8 mouse cellular contexts compared by ENCODE assay signal in genomic region chr15:89211716-89212461, GRCm38 (mm10). TPM values are rescaled to one million over a fixed set of nuclear protein-coding genes. Genes with fewer than 3 reads are reported as not detected.
DNase-seq lines count a peak whose midpoint lies in the region; ATAC-seq and TF ChIP-seq lines count a peak whose summit lies in the region.

No protein-coding gene starts in this region.

- peaks cover 16% of the 10 kb centered on the region for H3K36me3 ChIP-seq in hindbrain, embryonic 13.5 days
- peaks cover 4% of the 10 kb centered on the region; the same call in 1 of the 2 replicates for H3K36me3 ChIP-seq in liver, embryonic 11.5 days (ENCODE audit: control insufficient read depth, insufficient read depth, low read length)

- under 1% methylated on average over 30 of the region's 35 CpGs for WGBS in hindbrain, embryonic 13.5 days
- WGBS in liver, embryonic 11.5 days = 3% methylated on average over 34 of the region's 35 CpGs

- peak; percentile 66 for ATAC-seq in hindbrain, embryonic 13.5 days (ENCODE audit: low FRiP score)
- peak; percentile 53 for ATAC-seq in liver, embryonic 11.5 days (replicated peaks; ENCODE audit: low FRiP score)
- 0 out of 2 replicates have a peak, but pooled peaks have one; percentile 21 for ATAC-seq in monocyte, adult 5-6 weeks (replicated peaks; ENCODE audit: insufficient number of reproducible peaks, low FRiP score, low TSS enrichment, poor library complexity, severe bottlenecking)

- no peak for TF ChIP-seq CTCF in embryonic fibroblast, embryonic 13.5 days (IDR thresholded peaks at IDR 0.05; ENCODE audit: borderline replicate concordance, insufficient read depth, low read length)

- H3K9ac ChIP-seq in hindbrain, embryonic 13.5 days = peak overlapping the region; percentile 99
- H3K9ac ChIP-seq in liver, embryonic 11.5 days (ENCODE audit: low read depth, low read length) = peak overlapping the region; percentile 99

- H3K4me2 ChIP-seq in hindbrain, embryonic 13.5 days = peak overlapping the region; percentile 86
- H3K4me2 ChIP-seq in liver, embryonic 11.5 days = peak overlapping the region; percentile 85

- H3K27ac ChIP-seq in embryonic fibroblast, embryonic 13.5 days (ENCODE audit: insufficient read depth, low read length) = peak overlapping the region; percentile 23
- peak overlapping the region; percentile 96 for H3K27ac ChIP-seq in hindbrain, embryonic 13.5 days
- peak overlapping the region; percentile 98 for H3K27ac ChIP-seq in liver, embryonic 11.5 days (ENCODE audit: low read depth, low read length)

- H3K4me1 ChIP-seq in embryonic fibroblast, embryonic 13.5 days (ENCODE audit: control insufficient read depth, insufficient read depth, low read length) = no peaks in the 10 kb centered on the region
- peaks cover 36% of the 10 kb centered on the region for H3K4me1 ChIP-seq in hindbrain, embryonic 13.5 days (replicated peaks)
- peaks cover 32% of the 10 kb centered on the region for H3K4me1 ChIP-seq in liver, embryonic 11.5 days (replicated peaks; ENCODE audit: control insufficient read depth, insufficient read depth, low read length)

- no peaks in the 10 kb centered on the region for H3K27me3 ChIP-seq in hindbrain, embryonic 13.5 days
- no peaks in the 10 kb centered on the region for H3K27me3 ChIP-seq in liver, embryonic 11.5 days (replicated peaks; ENCODE audit: control insufficient read depth, insufficient read depth, low read length)

- no peak; the same call in 1 of the 2 replicates for TF ChIP-seq POLR2A in embryonic fibroblast, embryonic 13.5 days (IDR thresholded peaks at IDR 0.05; ENCODE audit: low read depth, low read length)

- H3K9me3 ChIP-seq in hindbrain, embryonic 13.5 days = no peaks in the 10 kb centered on the region
- no peaks in the 10 kb centered on the region for H3K9me3 ChIP-seq in liver, embryonic 11.5 days (ENCODE audit: control insufficient read depth, low read length)

- peak; percentile 23 to 28 for DNase-seq in kidney, adult 8-10 months
- DNase-seq in kidney, postnatal 4 days = no peak
- peak; percentile 55 for DNase-seq in Muller cell, postnatal 12 days (ENCODE audit: inconsistent ontology term)
- DNase-seq in liver, embryonic 11.5 days (ENCODE audit: low spot score) = peak; percentile 65
- peak; percentile 8 for DNase-seq in thymus, postnatal 25 days

- H3K4me3 ChIP-seq in embryonic fibroblast, embryonic 13.5 days (ENCODE audit: insufficient read depth, low read length) = peak overlapping the region; percentile 87
- H3K4me3 ChIP-seq in hindbrain, embryonic 13.5 days = peak overlapping the region; percentile 96
- H3K4me3 ChIP-seq in liver, embryonic 11.5 days (ENCODE audit: low read depth, low read length) = peak overlapping the region; percentile 99

RNA-seq across cellular contexts. Expression of gene Ppp6r2, which starts 0.5 kb away (rescaled TPM):
- 32.4 and 43.1 TPM in 2 replicates for polyA plus RNA-seq in embryonic fibroblast, embryonic 13.5 days (2011; ENCODE audit: insufficient read length, low read depth, missing spikeins)
- polyA plus RNA-seq in hindbrain, embryonic 13.5 days (2015; fragmentation: Nextera tagmentation; extraction: Ambion mirVana) = 82.8 and 87.3 TPM in 2 replicates
- polyA plus RNA-seq in liver, embryonic 11.5 days (2014; fragmentation: Nextera tagmentation; extraction: Ambion mirVana) = 25.0 and 31.6 TPM in 2 replicates
- total RNA-seq in monocyte, adult 5-6 weeks (2017) = 16.8 to 32.5 TPM (median 19.4 TPM) in 3 replicates

RNA-seq across cellular contexts. Expression of gene Dennd6b, which starts 15.6 kb away (rescaled TPM):
- polyA plus RNA-seq in embryonic fibroblast, embryonic 13.5 days (2011; ENCODE audit: insufficient read length, low read depth, missing spikeins) = 3.1 and 4.2 TPM in 2 replicates
- polyA plus RNA-seq in hindbrain, embryonic 13.5 days (2015; fragmentation: Nextera tagmentation; extraction: Ambion mirVana) = 75.1 and 86.5 TPM in 2 replicates
- 9.5 and 10.5 TPM in 2 replicates for polyA plus RNA-seq in liver, embryonic 11.5 days (2014; fragmentation: Nextera tagmentation; extraction: Ambion mirVana)
- total RNA-seq in monocyte, adult 5-6 weeks (2017) = 2.1 to 3.1 TPM (median 2.7 TPM) in 3 replicates

RNA-seq across cellular contexts. Expression of gene Plxnb2, which starts 31.3 kb away (rescaled TPM):
- 194 and 237 TPM in 2 replicates for polyA plus RNA-seq in embryonic fibroblast, embryonic 13.5 days (2011; ENCODE audit: insufficient read length, low read depth, missing spikeins)
- 99.2 and 104 TPM in 2 replicates for polyA plus RNA-seq in hindbrain, embryonic 13.5 days (2015; fragmentation: Nextera tagmentation; extraction: Ambion mirVana)
- 70.5 and 78.3 TPM in 2 replicates for polyA plus RNA-seq in liver, embryonic 11.5 days (2014; fragmentation: Nextera tagmentation; extraction: Ambion mirVana)
- total RNA-seq in monocyte, adult 5-6 weeks (2017) = 145 to 153 TPM (median 153 TPM) in 3 replicates

Comparison
In these comparisons a context has a peak if more than half of its experiments do, and no peak if none do; other contexts are left out.
1. DNase-seq: peak in kidney, adult 8-10 months (2 of 2), Muller cell, postnatal 12 days (single experiment), liver, embryonic 11.5 days (single experiment) and thymus, postnatal 25 days (single experiment); none in kidney, postnatal 4 days (0 of 2).
2. H3K27ac ChIP-seq: peak in every context shown above with its lines; median percentile 98 in liver, embryonic 11.5 days; 96 in hindbrain, embryonic 13.5 days; 23 in embryonic fibroblast, embryonic 13.5 days.
3. Peak in every context shown above with its lines, with median percentiles within 50 percentile points of each other: H3K4me3 ChIP-seq and ATAC-seq.